Mouse (Mus musculus) cerebellum, adult 18-20 months (tissue): ENCODE results near the gene Gabarap.
"Not testable (repeated sequence)": the region's sequence is repeated elsewhere in the genome, so short reads cannot be mapped to it uniquely, and the experiment has no call there.

Source experiments
- DNase-seq, 2 experiments: peaks; one replicate each; pipeline ENCODE4 v3.0.0; 2021

Gabarap gene

GRCm38 (mm10) chr11:69990850-69991691 lies at the start of gene Gabarap:
Gene Gabarap (plus strand): TSS chr11:69991143.
- peak; percentile 95 for DNase-seq

GRCm38 (mm10) chr11:69945216-69945615 lies 45.7 kb upstream of the Gabarap start:
- no peak for DNase-seq

DNA sequence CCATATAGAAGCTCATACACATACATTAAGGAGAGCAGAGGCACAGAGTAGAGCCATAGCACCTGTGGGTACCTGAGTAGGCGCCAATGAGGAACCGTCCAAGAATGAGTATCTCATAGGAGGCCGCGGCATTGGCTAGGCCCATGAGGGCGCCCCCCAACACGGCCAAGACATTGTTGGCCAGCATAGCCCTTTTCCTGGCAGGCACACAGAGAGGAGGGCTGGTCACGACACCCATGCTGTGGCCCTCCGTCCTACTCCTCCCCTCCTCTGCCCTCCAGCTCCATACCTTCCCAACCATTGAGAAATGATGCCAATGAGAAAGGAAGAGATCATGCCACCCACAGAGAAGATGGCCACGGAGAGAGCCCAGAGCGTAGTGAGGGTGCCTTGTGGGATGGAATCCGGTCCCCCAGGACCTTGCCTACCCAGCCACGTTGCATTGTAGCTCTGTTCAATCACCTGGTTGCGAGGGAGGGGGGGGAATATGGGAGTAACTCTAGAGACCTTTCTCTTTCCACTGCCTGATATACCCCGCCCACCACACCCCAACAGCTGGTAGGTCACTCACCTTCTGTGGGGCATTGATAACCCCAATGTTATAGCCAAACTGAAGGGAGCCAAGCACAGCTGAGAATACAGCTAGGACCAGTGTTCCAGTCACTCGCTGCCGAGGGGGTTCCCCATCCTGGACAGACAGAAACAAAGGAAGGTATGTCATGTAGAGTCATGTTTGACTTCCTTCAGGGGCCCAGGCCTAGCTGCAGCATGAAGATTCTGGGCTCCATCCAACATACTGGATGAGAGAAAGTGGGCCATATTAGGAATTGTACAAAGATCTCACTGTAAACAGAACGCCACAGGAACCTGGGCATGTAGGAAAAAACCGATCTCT lies 44.7 kb upstream of the Gabarap start:
- no peak for DNase-seq

DNA sequence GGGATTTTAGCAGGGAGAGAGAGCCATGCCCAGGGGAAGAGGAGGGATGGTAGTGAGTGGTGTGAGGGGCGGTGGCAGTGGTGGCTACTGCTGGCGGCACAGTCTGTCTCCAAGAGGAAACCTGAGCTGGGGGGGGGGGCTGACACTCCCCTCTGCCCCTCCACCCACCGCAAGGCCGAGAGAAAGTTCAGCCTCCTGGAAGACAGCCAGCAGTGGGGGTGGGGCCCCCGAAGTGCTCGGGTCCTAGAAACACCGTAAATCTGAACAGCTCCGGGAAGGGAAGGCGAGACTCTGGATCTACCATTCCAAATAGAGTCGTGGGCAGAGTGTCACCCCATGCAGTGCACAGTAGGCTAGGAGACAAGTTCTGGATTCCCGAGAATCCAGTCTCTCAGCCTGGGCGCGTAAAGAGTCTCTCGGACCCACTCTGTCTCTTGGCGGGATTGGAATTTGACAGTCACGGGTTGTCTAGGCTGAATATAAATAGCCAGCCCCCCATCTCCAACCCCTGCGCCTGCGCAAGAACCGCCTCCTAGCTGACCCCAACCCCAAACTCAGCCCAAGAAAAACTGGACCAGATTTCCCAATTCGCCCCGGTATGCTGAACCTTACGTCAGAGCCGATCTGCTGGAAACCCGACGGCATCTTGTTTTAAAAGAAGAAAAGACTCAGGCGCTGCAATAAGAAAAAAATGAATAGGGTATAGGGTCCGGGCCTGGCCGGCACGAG lies 43.4 kb upstream of the Gabarap start:
- no peak for DNase-seq

- peak; percentile 46 to 49 for DNase-seq
Observed at GRCm38 (mm10) chr11:69948066-69948762, 42.7 kb upstream of the Gabarap start, which contains the start of gene Slc2a4. Gene Slc2a4 (minus strand): TSS chr11:69948188.

- peak; percentile 77 to 82 for DNase-seq
Observed at GRCm38 (mm10) chr11:69948763-69949150, 42.2 kb upstream of the Gabarap start.

GRCm38 (mm10) chr11:69950807-69951459 lies 40.0 kb upstream of the Gabarap start:
- DNase-seq, result no peak

DNA sequence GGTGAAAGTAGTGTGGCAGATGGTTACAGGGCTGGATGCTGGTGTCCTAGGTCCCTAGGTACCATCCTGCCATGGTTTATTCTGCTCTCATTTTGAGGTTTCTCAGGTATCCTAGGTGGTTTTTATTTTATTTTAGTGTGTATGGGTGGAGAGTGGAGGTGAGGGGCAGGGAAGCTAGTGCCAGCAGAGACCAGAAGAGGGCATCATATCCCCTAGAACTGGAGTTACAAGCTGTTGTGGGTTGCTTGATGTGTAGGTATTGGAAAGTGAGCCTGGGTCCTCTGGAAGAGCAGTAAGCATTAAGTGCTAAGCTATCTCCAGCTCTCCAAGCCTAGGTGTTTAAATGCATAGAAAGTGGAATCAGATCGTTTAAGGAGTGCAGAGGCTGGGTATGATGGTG lies 38.7 kb upstream of the Gabarap start:
- DNase-seq, result no peak

GRCm38 (mm10) chr11:69953267-69953915 lies 37.6 kb upstream of the Gabarap start:
- DNase-seq, result no peak

DNA sequence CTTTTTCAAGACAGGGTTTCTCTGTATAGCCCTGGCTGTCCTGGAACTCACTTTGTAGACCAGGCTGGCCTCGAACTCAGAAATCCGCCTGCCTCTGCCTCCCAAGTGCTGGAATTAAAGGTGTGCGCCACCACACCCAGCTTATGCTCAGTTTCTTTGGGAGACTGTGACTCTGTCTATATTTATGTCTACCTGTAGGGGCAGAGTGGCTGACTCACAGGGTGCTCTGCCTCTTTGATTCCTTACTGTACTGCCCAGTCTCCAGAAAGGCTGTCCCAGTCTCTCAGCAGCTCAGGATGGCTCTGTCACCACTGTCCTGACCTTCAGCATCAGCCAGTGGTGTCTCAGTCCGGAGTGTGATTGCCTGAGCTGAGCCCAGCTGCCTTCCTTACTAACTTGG lies 35.3 kb upstream of the Gabarap start:
- not testable (repeated sequence) for DNase-seq

DNA sequence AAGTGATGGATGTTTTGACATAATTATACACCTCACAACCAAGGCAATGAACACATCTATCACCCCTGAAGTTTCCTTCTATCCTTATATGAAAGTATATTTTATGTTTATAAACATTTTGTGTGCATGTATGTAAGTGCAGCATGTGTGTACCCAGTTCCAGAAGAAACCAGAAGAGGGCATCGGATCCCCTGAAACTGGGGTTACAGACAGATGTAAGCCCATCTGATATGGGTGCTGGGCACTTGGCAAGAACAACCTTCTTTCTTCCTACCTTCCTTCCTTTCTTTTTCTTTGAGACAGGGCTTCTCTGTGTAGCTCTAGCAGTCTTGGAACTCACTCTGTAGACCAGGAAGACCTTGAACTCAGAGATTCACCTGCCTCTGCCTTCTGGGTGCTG lies 34.7 kb upstream of the Gabarap start:
- DNase-seq, result no peak

GRCm38 (mm10) chr11:69960616-69961015 lies 30.3 kb upstream of the Gabarap start:
- no peak for DNase-seq

DNA sequence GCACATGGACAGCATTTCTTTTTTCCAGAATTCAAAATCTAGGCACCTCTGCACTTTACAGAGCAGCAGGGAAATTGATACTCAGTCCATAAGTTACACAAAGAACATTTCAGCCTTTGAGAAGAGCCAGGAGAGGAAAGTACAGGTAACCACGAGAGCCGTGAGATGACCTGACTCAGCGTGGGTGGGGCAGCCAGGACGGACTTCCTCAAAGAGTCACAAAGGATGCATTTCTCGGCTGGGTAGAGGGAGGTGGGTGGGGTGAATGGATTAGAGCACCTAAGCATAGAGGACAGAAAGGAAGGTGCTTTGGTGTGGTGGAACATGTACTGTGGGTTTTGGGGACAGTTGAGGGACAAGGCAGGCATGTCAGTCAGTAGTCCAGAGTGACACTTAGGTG lies 29.1 kb upstream of the Gabarap start:
- DNase-seq, result no peak

DNA sequence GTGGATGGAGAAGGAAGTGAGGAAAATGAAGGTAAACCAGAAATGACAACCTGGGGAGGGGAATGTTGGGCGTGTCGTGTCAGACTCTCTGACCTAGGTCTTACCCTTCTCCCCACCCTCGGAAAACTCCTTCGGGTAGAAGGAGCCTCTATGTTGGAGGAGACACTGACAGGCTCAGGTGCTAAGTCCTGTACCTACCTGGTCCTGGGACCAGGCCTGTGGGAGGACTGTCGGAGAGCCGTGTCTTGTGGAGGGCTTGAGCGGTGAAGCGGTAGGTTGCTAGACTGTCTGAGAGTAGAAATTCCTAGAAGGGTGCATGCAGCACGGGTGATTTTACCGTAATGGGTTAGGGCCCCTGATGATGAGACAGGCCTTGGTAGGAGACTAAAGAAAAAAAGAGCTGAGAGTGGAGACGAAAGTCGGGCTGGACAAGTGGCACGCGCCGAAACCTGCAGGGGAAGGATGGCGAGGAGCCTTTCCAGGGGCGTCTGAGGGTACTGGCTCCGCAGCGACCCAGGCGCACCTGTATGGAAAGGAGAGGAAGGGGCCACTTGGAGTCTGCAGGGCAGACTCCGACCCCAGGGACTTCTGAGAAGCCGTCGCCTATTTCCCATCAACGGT lies 26.2 kb upstream of the Gabarap start, which contains the start of gene Cldn7:
Cldn7 (plus strand) TSS at position 130 of the 621 bp plus-strand sequence.
- DNase-seq, result no peak

- DNase-seq, result no peak
Observed at GRCm38 (mm10) chr11:69965271-69966005, 25.5 kb upstream of the Gabarap start.

DNA sequence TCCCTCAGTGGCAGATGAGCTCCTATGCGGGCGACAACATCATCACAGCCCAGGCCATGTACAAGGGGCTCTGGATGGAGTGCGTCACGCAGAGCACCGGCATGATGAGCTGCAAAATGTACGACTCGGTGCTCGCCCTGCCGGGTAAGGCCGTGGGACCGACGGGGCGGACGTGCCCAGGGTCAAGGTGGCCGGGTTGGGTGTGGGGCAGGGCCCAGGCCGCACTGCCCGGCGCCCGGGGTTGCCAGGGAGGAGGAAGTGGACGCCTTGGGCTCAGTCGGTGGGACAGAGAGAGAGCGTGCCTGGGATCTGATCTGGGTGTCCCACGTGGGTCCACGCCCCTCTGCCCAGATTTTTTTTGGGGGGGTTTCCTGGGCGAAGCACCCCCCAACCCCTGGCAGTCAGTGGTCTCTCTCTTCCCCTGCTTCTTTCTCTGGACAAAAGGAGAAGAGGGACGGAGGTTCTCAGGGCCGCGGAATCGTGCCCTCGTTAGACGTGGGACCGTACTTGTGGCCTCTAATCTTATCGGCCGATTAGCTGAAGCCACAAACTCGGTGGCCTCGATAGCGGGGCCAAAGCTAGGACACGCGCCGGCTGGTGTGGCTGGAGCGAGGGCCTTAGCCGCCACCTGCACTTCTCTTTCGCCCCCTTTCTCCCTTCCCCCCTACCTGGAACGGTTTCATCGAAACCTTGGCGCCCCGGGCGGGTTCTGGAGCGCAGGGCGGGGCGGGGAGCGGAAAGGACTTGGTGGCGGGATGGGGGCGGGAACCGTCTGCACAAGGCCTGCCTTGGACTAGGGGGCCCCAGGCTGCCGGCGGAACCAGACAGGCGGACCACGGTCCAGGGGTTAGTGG lies 24.7 kb upstream of the Gabarap start:
- no peak for DNase-seq

GRCm38 (mm10) chr11:69966860-69967517 lies 24.0 kb upstream of the Gabarap start:
- DNase-seq, result no peak

DNA sequence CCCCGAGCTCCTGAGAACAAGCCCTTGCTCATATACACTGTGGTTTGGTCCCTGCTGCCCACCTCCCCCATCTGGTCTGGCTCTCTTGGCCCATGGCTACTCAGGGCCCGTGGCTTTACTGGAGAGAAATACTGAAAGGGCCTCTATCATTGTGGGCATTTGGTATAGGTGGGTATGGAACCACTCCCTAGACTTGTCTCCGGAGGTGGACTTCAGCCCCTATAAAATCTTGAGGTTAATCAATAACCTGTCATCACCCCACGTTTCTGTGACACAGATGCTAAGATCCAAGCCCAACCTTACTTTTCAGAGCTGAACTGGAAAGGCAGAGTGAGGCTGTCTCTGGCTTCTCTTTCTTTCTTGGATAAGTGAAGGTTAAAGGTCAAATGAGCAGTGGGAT lies 22.1 kb upstream of the Gabarap start:
- DNase-seq, result no peak
